Mouse (Mus musculus): ENCODE data around the gene Glyatl3.

Glyatl3 gene

DNA sequence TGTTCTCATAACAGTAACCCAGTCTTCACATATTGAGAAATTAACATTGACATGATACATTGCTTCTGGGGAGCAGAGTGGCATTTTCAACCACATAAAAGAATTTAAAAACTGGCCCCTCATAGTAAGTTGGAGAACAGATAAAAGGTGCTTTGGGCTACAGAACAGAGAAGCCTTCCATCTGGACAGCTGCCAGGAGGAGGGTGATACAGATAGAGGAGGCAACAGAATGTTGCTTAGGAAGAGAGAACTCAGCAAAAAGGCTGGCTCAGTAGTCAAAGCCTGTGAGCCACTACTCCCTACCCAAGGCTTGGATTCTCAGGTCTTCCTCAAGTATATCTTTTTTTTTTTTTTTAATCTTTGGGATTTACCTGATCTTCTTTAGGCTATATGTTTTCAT lies 59.1 kb downstream of the Glyatl3 start:
- DNase-seq (ENCODE audit: low read depth): no peak

All from induced T-regulatory cell, adult 2 months (primary cell).